Mouse (Mus musculus) ES-Bruce4 (cell line): ENCODE data around the gene Wdr25. TPM values are rescaled to one million over a fixed set of nuclear protein-coding genes. Genes with fewer than 3 reads are reported as not detected.

Experiments used
- H3K27ac ChIP-seq: 2 replicates; pipeline ENCODE4 v1.5.1; 2012; ENCODE audit warnings: low read length, inconsistent platforms; ENCODE audit not compliant: insufficient read depth
- H3K27me3 ChIP-seq: 2 replicates; pipeline ENCODE4 v1.6.1; 2012; ENCODE audit warnings: mild to moderate bottlenecking, low read length, inconsistent platforms; ENCODE audit not compliant: control insufficient read depth, poor library complexity, insufficient read depth, severe bottlenecking
- H3K36me3 ChIP-seq: 2 replicates; pipeline ENCODE4 v1.6.1; 2012; ENCODE audit warnings: inconsistent platforms, mild to moderate bottlenecking, low read length, moderate library complexity; ENCODE audit not compliant: control insufficient read depth, poor library complexity, insufficient read depth, severe bottlenecking
- H3K4me1 ChIP-seq: one replicate; pipeline ENCODE4 v1.8.1; 2011; ENCODE audit warnings: low read length; ENCODE audit not compliant: control insufficient read depth, insufficient read depth
- H3K4me3 ChIP-seq: 2 replicates; pipeline ENCODE4 v1.5.1; 2011; ENCODE audit warnings: low read depth, mild to moderate bottlenecking, low read length
- H3K9ac ChIP-seq: 2 replicates; pipeline ENCODE4 v1.6.1; 2012; ENCODE audit warnings: low read depth, mild to moderate bottlenecking, inconsistent platforms; ENCODE audit not compliant: poor library complexity, severe bottlenecking
- H3K9me3 ChIP-seq: replicated peaks from 2 replicates; pipeline ENCODE4 v1.6.1; 2012; ENCODE audit warnings: mild to moderate bottlenecking, low read length, inconsistent platforms; ENCODE audit not compliant: control insufficient read depth, poor library complexity, insufficient read depth, severe bottlenecking
- CTCF ChIP-seq: IDR thresholded peaks from one replicate; pipeline ENCODE4 v1.8.1; 2011; ENCODE audit warnings: low read depth, low read length
- EP300 ChIP-seq: IDR thresholded peaks from 2 replicates; pipeline ENCODE4 v1.6.1; 2011; ENCODE audit warnings: low read depth, low read length; ENCODE audit not compliant: insufficient read depth
- POLR2A ChIP-seq: IDR thresholded peaks from one replicate; pipeline ENCODE4 v1.8.1; 2011; ENCODE audit warnings: low read length; ENCODE audit not compliant: insufficient read depth
- polyA plus RNA-seq: library from polyadenylated mRNA; stranded (reverse); fragments of >200 nt; gene quantifications from 2 replicates; pipeline ENCODE4 v1.2.4, GENCODE M21; 2011; ENCODE audit warnings: low read depth; ENCODE audit not compliant: missing spikeins, insufficient read depth, insufficient read length

Gene Wdr25
- polyA plus RNA-seq, 1 experiment: 12.7 TPM

GRCm38 (mm10) chr12:108869575-108869974, 23.9 kb upstream of the Wdr25 start:
- Histone ChIP-seq H3K4me1 (no peaks in the 10 kb centered on the region), H3K4me3 (no peak overlapping the region), H3K9ac (no peak overlapping the region), H3K9me3 (no peaks in the 10 kb centered on the region), H3K36me3 (peaks cover 6% of the 10 kb centered on the region), H3K27me3 (no peaks in the 10 kb centered on the region), H3K27ac (no peak overlapping the region)
- TF ChIP-seq EP300 (no peak), POLR2A (no peak), CTCF (no peak)

GRCm38 (mm10) chr12:108873122-108873521, 20.3 kb upstream of the Wdr25 start:
- H3K27ac ChIP-seq: no peak overlapping the region
- no peaks in the 10 kb centered on the region for H3K9me3 ChIP-seq
- no peaks in the 10 kb centered on the region for H3K27me3 ChIP-seq
- H3K4me3 ChIP-seq: no peak overlapping the region
- no peak overlapping the region for H3K9ac ChIP-seq
- no peak for TF ChIP-seq POLR2A
- no peak for TF ChIP-seq EP300
- TF ChIP-seq CTCF: no peak
- H3K4me1 ChIP-seq: no peaks in the 10 kb centered on the region
- peaks cover 18% of the 10 kb centered on the region for H3K36me3 ChIP-seq

- no peaks in the 10 kb centered on the region for H3K9me3 ChIP-seq
- no peak overlapping the region for H3K9ac ChIP-seq
- no peak overlapping the region for H3K27ac ChIP-seq
- no peak overlapping the region for H3K4me3 ChIP-seq
- no peaks in the 10 kb centered on the region for H3K4me1 ChIP-seq
- no peaks in the 10 kb centered on the region for H3K27me3 ChIP-seq
- TF ChIP-seq CTCF (no peak), EP300 (no peak), POLR2A (no peak)
- peaks cover 28% of the 10 kb centered on the region for H3K36me3 ChIP-seq
These were observed 14.3 kb upstream of the Wdr25 start for GRCm38 (mm10) chr12:108879138-108879537.

- Histone ChIP-seq H3K9ac (no peak overlapping the region), H3K4me3 (no peak overlapping the region), H3K9me3 (no peaks in the 10 kb centered on the region), H3K27me3 (no peaks in the 10 kb centered on the region), H3K36me3 (peaks cover 30% of the 10 kb centered on the region), H3K27ac (no peak overlapping the region), H3K4me1 (no peaks in the 10 kb centered on the region)
- no peak for TF ChIP-seq CTCF
- no peak for TF ChIP-seq EP300
- no peak for TF ChIP-seq POLR2A
These were observed 12.8 kb upstream of the Wdr25 start for GRCm38 (mm10) chr12:108880606-108881005.

GRCm38 (mm10) chr12:108881192-108881591, 12.2 kb upstream of the Wdr25 start:
- no peaks in the 10 kb centered on the region for H3K27me3 ChIP-seq
- no peaks in the 10 kb centered on the region for H3K4me1 ChIP-seq
- no peaks in the 10 kb centered on the region for H3K9me3 ChIP-seq
- no peak for TF ChIP-seq EP300
- TF ChIP-seq POLR2A: no peak
- TF ChIP-seq CTCF: no peak
- no peak overlapping the region for H3K27ac ChIP-seq
- H3K9ac ChIP-seq: no peak overlapping the region
- H3K4me3 ChIP-seq: no peak overlapping the region
- peaks cover 31% of the 10 kb centered on the region for H3K36me3 ChIP-seq

- no peak overlapping the region for H3K27ac ChIP-seq
- no peak overlapping the region for H3K4me3 ChIP-seq
- no peaks in the 10 kb centered on the region for H3K4me1 ChIP-seq
- no peaks in the 10 kb centered on the region for H3K9me3 ChIP-seq
- no peak overlapping the region for H3K9ac ChIP-seq
- H3K36me3 ChIP-seq: peaks cover 39% of the 10 kb centered on the region
- H3K27me3 ChIP-seq: no peaks in the 10 kb centered on the region
- TF ChIP-seq CTCF (no peak), POLR2A (no peak), EP300 (no peak)
These were observed 10.7 kb upstream of the Wdr25 start for GRCm38 (mm10) chr12:108882776-108883175.
